Mouse (Mus musculus) frontal cortex, adult (tissue): ENCODE data around the gene Auts2.
A peak's percentile ranks its signal among the peaks of the same experiment; 100 is the strongest.

Source experiments
- ATAC-seq: cut with Nextera tagmentation; 2 replicates; pipeline ENCODE4 v1.9.2; 2017; ENCODE audit warnings: mild to moderate bottlenecking, moderate library complexity, mixed read lengths; ENCODE audit not compliant: low TSS enrichment

The Auts2 gene

DNA sequence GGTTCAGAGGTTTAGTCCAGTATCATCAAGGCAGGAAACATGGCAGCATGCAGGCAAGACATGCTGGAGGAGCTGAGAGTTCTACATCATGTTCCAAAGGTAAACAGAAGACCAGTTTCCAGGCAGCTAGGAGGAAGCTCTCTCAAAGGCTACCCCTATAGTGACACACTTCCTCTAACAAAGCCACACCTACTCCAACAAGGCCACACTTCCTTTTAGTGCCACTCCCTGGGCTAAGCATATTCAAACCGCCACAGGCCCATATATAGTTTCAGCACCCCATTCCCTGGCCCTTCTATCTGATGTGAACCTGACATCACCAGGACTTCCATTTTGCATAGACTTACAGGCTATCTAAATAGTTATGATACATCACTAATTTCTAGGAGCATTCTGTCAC lies 863.6 kb downstream of the Auts2 start:
- no peak for ATAC-seq

GRCm38 (mm10) chr5:131677518-131677917 lies 865.6 kb downstream of the Auts2 start:
- peak; percentile 82 for ATAC-seq

DNA sequence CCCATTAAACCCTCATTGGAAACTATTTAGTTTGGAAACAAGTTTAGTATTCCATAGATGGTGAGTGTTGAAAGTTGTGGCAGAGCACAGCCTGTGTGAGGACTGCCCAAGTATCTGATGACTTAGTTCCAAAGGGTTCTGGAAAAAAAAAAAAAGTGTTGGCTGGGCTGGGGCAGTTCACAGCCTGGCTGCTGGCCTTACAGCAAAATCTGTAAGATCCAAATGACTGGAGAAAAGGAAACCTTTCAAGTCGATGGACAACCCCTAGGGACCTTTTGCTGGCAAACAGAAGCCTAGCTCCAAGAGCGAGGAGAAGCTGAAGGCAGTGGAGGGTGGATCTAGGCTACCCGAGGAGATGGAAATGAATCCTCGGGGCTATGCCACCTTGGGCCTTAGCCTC lies 869.4 kb downstream of the Auts2 start:
- ATAC-seq = no peak

- ATAC-seq = no peak
Measured at GRCm38 (mm10) chr5:131665068-131665467, 878.1 kb downstream of the Auts2 start.

GRCm38 (mm10) chr5:131664657-131665056 lies 878.5 kb downstream of the Auts2 start:
- no peak for ATAC-seq

- no peak for ATAC-seq
Measured at GRCm38 (mm10) chr5:131662657-131663056, 880.5 kb downstream of the Auts2 start.

GRCm38 (mm10) chr5:131658822-131659515 lies 884.2 kb downstream of the Auts2 start:
- no peak for ATAC-seq

DNA sequence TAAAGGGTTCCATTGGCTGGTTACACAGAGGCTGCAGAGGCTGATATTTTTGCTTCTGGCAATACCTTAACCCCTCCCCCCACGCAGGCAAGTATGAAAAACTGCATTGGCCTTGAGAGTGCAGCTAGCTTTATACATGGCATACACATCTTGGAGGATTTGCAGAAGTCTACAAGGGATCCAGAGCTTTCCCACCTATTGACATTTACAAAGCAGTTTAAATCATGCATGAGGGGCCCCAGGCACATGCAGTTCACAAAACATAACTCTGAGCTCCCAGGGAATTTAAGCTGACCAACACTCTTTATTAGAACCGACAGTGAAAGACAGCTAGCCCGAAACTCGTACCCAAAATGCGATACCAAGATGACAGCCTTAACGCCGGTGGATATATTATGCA lies 888.9 kb downstream of the Auts2 start:
- ATAC-seq = no peak

- ATAC-seq = no peak
Measured at GRCm38 (mm10) chr5:131650381-131650891, 892.7 kb downstream of the Auts2 start.

DNA sequence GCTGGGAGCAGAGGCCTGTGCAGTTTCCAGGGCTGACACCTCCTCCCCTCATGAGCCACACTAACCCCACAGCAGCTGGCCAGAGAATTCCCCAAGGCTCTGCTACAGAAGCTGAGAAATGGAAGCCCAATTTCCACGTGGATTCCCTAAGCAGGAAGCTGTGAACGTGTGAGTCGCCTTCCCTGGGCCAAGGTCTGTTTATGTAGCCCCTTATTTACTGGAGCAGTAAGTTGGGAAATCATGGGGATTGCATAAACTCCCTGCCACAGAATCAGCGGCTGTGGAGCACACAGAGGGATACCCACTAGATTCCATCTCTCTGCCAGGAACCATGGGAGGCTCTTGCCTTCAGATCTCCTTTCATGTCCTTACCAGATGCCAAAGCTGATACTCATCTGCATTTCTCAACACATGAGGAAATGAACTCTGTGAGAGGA lies 895.4 kb downstream of the Auts2 start:
- peak; percentile 51; the same call in 1 of the 2 replicates for ATAC-seq

DNA sequence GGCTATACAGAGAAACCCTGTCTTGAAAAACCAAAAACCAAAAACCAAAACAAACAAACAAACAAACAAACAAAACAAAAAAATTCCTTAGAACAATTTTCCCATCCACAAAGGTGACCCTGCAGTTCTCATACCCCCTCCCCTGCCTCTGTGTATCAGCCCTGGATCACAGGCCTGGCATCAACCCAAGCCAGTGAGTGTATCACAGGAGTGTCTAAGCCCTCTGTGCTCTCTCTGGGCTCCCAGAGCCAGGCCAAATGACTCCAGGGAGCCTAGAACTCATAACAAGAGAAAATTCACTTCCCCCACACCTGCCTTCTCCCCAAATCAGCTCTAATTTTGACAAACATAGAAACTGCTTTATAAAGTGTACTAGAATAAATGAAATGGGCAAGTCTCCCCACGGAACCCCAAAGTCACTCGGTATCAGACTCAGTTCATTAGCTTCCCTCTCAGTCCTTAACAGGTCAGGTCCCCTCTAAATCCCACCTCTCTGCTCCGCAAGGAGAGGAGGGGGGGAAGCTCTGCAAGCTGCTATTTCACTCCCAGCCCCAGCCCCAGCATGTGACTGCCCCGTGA lies 896.0 kb downstream of the Auts2 start:
- no peak for ATAC-seq

DNA sequence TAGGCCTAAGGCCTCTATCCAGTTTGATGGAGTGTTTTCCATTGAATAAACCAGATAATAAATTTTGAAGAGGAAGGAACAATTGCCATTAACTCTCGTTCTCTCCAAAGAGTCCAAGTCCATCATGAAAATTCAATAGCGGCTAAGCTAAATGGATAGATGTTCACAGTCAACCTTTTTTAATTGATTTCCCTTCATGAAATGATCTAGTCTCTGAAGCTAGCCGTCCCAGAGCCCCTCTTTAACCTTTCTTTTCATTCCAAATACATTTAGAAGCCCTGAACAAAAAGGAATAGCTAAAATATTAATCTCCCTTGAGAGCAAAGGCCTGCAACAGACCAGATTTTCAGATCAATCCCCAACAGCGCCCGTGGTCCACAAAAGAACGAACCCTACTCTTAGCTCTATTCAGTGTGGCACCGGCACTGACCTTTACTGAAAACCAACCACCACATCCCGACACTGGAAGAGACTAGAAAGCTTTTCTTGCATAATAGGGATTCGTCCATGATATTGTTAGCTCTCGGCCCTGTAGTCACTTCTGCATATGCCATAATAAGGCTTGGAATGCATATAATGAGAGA lies 896.9 kb downstream of the Auts2 start:
- ATAC-seq = no peak

DNA sequence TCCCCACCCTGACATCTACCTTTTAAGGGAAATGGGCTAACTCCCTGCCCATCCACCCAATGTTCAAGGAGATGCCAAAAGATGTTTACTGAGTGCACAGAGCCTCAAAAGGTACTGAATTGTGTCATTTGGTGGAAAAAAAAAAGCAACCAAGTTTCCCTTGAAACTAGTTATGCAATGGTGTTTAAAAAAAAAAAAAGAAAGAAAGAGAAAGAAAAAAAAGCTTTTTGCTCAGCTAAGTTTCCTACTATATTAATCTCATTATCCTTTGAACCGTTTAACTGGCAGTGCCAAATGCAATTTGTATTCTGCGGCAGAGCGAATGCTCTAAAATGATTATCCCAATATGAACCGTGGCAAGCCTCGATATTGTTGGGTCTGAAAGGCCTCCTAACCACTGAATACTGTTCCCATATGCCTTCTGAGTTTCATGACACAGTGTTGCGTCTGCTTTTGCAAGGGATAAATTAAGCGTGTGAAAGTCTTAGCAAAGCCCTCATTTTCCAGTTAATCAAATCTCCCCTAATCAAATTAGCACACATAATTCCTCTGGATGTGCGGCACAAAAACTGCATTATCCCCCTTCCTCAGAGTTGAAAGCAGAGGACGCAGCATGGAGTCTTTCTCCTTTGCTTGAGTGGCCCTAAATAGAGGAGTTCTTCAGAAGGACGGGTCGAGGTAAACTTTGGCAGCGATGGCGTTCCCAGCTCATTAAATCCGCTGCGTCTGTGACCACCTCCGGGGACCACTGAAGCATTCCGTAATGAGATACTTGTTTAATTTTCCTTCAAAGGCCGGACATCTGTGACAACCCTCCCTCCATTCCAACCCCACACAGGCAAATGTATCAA lies 897.6 kb downstream of the Auts2 start:
- no peak for ATAC-seq

DNA sequence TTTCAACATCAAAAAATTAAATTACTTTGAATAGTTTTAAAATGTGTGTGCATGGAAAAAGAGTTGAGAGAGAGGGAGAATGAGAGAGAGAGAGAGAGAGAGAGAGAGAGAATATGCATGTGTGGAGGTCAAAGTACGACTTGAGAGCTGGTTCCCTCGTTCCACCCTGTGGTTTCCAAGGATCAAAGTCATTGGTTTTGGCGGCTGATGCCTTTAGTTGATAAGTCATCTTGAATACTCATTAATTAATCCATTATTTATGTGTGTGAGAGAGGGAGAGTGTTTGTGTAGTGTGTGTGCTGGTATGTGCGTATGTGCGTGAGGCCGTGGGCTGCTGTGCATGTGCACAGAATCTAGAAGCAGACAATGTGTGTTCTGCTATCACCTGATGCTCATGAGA lies 898.8 kb downstream of the Auts2 start:
- no peak for ATAC-seq

- peak; percentile 86 for ATAC-seq
Measured at GRCm38 (mm10) chr5:131643176-131644174, 899.7 kb downstream of the Auts2 start.

GRCm38 (mm10) chr5:131642752-131643151 lies 900.4 kb downstream of the Auts2 start:
- no peak for ATAC-seq

GRCm38 (mm10) chr5:131636431-131636830 lies 906.7 kb downstream of the Auts2 start:
- no peak for ATAC-seq

DNA sequence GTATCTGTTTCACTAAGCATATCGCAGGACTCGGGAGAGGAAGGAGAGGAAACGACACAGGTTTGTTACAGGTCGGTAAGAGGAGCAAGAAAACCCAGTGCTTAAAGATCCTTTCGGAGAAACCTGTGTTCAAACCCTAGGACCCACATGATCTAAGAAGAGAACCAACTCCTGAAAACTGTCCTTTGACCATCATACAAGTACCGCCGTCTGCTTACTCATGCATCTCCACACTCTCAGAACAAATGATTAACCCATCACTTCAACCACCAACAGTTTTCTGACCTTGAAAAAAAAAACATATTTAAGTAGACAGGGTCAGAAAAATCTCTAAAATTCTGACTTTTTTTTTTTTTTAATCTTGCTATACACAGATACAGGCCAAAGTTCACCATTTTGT lies 908.4 kb downstream of the Auts2 start:
- no peak for ATAC-seq

DNA sequence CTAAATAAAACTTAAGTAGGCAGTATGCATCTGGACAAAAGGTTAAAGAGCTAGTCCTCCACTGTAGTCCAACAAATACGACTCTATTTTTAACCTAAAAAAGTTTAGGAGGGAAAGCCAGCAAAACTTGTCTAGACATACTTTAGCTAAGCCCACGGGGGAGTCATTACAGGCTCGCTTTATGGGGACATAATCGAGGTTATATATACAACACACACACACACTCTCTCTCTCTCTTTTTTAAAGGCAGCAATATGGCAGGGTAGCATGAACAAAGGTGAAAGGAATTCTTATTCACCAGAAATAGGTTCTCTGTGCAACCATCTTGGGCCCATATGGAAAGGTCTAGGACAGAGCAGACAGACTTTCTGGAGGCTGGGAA lies 911.2 kb downstream of the Auts2 start:
- no peak for ATAC-seq

- no peak for ATAC-seq
Measured at GRCm38 (mm10) chr5:131631038-131631997, 911.8 kb downstream of the Auts2 start.
